Mouse (Mus musculus) left cerebral cortex, postnatal 4 days (tissue): ENCODE results near the gene Defb38. TPM values are rescaled to one million over a fixed set of nuclear protein-coding genes. Genes with fewer than 3 reads are reported as not detected.

ENCODE experiments used
- DNase-seq: peaks from one replicate; pipeline ENCODE4 v3.0.0-alpha.2; 2022
- intact Hi-C: fragments of 180-260 bp; cut with DNase I; formaldehyde crosslinking; loops from one replicate; pipeline ENCODE4 v1.15.1; 2025
- total RNA-seq, 2 experiments: library from RNA; stranded (reverse); gene quantifications; 2 replicates each; pipeline ENCODE4 v1.2.3; 2021

The Defb38 gene
- total RNA-seq: not detected

GRCm38 (mm10) chr8:19026466-19026865 lies at the start of gene Defb38:
TSS of gene Defb38 (minus strand) at chr8:19026566.
- intact Hi-C loops: no loop called here
- DNase-seq: no peak

DNA sequence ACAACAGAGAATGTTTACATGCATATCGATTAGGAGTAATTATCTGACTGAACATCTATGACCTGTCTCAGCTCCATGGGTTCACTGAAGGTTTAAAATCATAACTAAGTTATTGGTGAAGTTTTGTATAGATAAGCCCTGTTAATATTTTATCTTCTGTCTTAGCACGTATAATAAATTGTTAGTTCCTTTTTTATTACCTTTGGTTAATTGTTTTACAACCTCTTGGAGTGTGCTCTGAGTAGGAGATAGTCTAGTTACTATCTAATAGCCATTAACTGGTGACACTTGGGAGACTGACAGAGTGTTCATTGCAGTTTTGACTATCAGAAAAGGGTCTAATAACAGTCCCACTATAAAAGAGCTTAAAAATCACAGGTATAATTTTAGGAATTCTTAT lies 39.6 kb upstream of the Defb38 start:
- DNase-seq: no peak
- intact Hi-C loops: no loop called here

- intact Hi-C loops: no loop called here
- no peak for DNase-seq
Measured at GRCm38 (mm10) chr8:19064710-19065109, 38.3 kb upstream of the Defb38 start, which contains the start of gene Defb39. TSS of gene Defb39 (minus strand) at chr8:19064810.

GRCm38 (mm10) chr8:19062891-19063290 lies 36.5 kb upstream of the Defb38 start:
- DNase-seq: no peak
- intact Hi-C loops: no loop called here

GRCm38 (mm10) chr8:19045242-19045641 lies 18.9 kb upstream of the Defb38 start:
- intact Hi-C loops: no loop called here
- DNase-seq: no peak

Other genes with a start within 250 kb of the Defb38 start
- not detected for gene Defb40, start 48.3 kb downstream of the Defb38 start, total RNA-seq
- gene Defb37, start 35.5 kb downstream of the Defb38 start, total RNA-seq: not detected
- not detected for gene Defb39, start 38.2 kb upstream of the Defb38 start, total RNA-seq
- gene Defb12, start 88.3 kb upstream of the Defb38 start, total RNA-seq: not detected
- not detected for gene Defb34, start 97.2 kb upstream of the Defb38 start, total RNA-seq
- gene Gm45826, start 114.2 kb upstream of the Defb38 start, total RNA-seq: not detected
- not detected for gene Defb14, start 167.8 kb upstream of the Defb38 start, total RNA-seq
- not detected for gene Defb4, start 172.1 kb upstream of the Defb38 start, total RNA-seq
- gene Defb6, start 198.9 kb upstream of the Defb38 start, total RNA-seq: not detected
- not detected for gene Defb46, start 213.3 kb upstream of the Defb38 start, total RNA-seq
- not detected for gene Defb5, start 221.0 kb upstream of the Defb38 start, total RNA-seq